Mouse (Mus musculus) testis, adult 2 months (tissue): ENCODE measurements around the gene Mrpl10.

ENCODE experiments used
- CTCF ChIP-seq: fragments of 200-500 bp; IDR thresholded peaks from 2 replicates; pipeline ENCODE4 v1.5.1; 2012; ENCODE audit warnings: low read depth, mild to moderate bottlenecking, inconsistent platforms, low read length, moderate library complexity; ENCODE audit not compliant: control insufficient read depth, insufficient read depth, insufficient replicate concordance
- POLR2A ChIP-seq: fragments of 200-500 bp; IDR thresholded peaks from 2 replicates; pipeline ENCODE4 v1.6.1; 2012; ENCODE audit warnings: low read depth, mild to moderate bottlenecking, inconsistent platforms, low read length, moderate library complexity; ENCODE audit not compliant: control insufficient read depth

- TF ChIP-seq CTCF (peak; percentile 52; the same call in 1 of the 2 replicates), POLR2A (no peak)
Observed at GRCm38 (mm10) chr11:97082977-97083376, 41.6 kb downstream of the Mrpl10 start.
